Mouse (Mus musculus) embryonic fibroblast, embryonic 13.5 days (primary cell): ENCODE measurements around the gene Kcnb1. TPM values are rescaled to one million over a fixed set of nuclear protein-coding genes. Genes with fewer than 3 reads are reported as not detected.

Source experiments
- H3K27ac ChIP-seq: 2 replicates; pipeline ENCODE4 v1.5.1; 2012; ENCODE audit warnings: low read length, control low read depth, inconsistent platforms; ENCODE audit not compliant: insufficient read depth
- H3K4me1 ChIP-seq: 2 replicates; pipeline ENCODE4 v1.6.1; 2011; ENCODE audit warnings: low read length; ENCODE audit not compliant: control insufficient read depth, insufficient read depth
- H3K4me3 ChIP-seq: 2 replicates; pipeline ENCODE4 v1.5.1; 2011; ENCODE audit warnings: mild to moderate bottlenecking, control low read depth, low read length; ENCODE audit not compliant: insufficient read depth
- CTCF ChIP-seq: IDR thresholded peaks from 2 replicates; pipeline ENCODE4 v1.5.1; 2011; ENCODE audit warnings: mild to moderate bottlenecking, control low read depth, low read length, moderate library complexity, borderline replicate concordance; ENCODE audit not compliant: insufficient read depth
- POLR2A ChIP-seq: IDR thresholded peaks from 2 replicates; pipeline ENCODE4 v1.6.1; 2011; ENCODE audit warnings: low read depth, mild to moderate bottlenecking, control low read depth, low read length, moderate library complexity
- polyA plus RNA-seq: library from polyadenylated mRNA; stranded (reverse); fragments of >200 nt; gene quantifications from 2 replicates; pipeline ENCODE4 v1.2.4, GENCODE M21; 2011; ENCODE audit warnings: low read depth; ENCODE audit not compliant: missing spikeins, insufficient read length

Kcnb1 gene
- polyA plus RNA-seq, 1 experiment = 0.65 TPM

GRCm38 (mm10) chr2:167120186-167120830, 69.6 kb downstream of the Kcnb1 start:
- H3K4me1 ChIP-seq = no peaks in the 10 kb centered on the region
- no peak for TF ChIP-seq POLR2A
- no peak for TF ChIP-seq CTCF
- no peak overlapping the region for H3K4me3 ChIP-seq
- no peak overlapping the region for H3K27ac ChIP-seq

GRCm38 (mm10) chr2:167118046-167118445, 71.9 kb downstream of the Kcnb1 start:
- Histone ChIP-seq H3K27ac (no peak overlapping the region), H3K4me1 (no peaks in the 10 kb centered on the region), H3K4me3 (no peak overlapping the region)
- no peak for TF ChIP-seq POLR2A
- TF ChIP-seq CTCF = no peak

GRCm38 (mm10) chr2:167112737-167113136, 77.2 kb downstream of the Kcnb1 start:
- no peak for TF ChIP-seq POLR2A
- peak; percentile 96 for TF ChIP-seq CTCF
- no peak overlapping the region for H3K27ac ChIP-seq

DNA sequence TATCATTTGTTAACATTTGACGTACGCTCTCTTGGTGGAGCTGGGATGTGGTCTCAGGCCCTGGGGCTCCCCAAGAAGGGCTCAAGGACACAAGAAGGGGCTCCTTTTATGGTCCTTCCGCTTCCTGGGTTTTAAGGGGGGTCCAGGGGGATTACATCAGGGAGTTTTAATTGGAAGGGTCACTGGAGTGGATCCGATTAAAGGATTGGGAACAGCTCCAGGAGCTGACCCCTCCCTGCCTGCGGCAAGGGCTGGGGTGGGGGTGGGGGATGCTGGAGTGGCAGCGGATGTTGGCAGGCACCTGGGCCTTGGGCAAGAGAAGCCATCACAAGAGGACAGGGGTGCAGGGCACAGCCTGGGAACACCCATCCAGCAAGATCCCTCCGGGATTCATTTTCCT, 77.7 kb downstream of the Kcnb1 start:
- Histone ChIP-seq H3K4me1 (no peaks in the 10 kb centered on the region), H3K4me3 (no peak overlapping the region), H3K27ac (no peak overlapping the region)
- TF ChIP-seq CTCF (no peak), POLR2A (no peak)

More at GRCm38 (mm10) chr2:167112737-167113136, 77.2 kb downstream of the Kcnb1 start:
- no peak overlapping the region for H3K4me3 ChIP-seq
- no peaks in the 10 kb centered on the region for H3K4me1 ChIP-seq

- Histone ChIP-seq H3K4me3 (no peak overlapping the region), H3K27ac (no peak overlapping the region), H3K4me1 (no peaks in the 10 kb centered on the region)
- no peak for TF ChIP-seq CTCF
- no peak for TF ChIP-seq POLR2A
These were observed 80.4 kb downstream of the Kcnb1 start for GRCm38 (mm10) chr2:167109506-167109905.

DNA sequence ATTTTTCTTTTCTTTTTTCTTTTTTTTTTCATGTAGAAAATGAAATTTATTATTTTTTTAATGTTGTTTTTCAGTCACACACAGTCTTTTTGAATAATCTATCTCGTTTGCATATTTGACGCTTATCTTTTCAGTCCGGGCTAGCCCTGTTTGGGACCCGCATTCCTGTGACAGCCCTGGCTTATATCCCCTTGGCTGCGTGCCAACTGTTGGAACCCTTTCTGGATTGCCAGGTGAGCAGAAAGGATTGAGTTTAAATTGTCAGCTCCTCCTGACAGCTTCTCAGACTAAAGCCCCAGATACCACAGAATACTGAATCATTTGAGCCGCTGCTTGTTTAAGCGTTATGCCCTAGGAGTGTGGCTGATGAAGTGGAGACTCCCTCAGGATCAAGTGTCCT, 86.4 kb downstream of the Kcnb1 start:
- Histone ChIP-seq H3K4me3 (no peak overlapping the region), H3K27ac (no peak overlapping the region), H3K4me1 (no peaks in the 10 kb centered on the region)
- TF ChIP-seq CTCF = no peak
- no peak for TF ChIP-seq POLR2A

DNA sequence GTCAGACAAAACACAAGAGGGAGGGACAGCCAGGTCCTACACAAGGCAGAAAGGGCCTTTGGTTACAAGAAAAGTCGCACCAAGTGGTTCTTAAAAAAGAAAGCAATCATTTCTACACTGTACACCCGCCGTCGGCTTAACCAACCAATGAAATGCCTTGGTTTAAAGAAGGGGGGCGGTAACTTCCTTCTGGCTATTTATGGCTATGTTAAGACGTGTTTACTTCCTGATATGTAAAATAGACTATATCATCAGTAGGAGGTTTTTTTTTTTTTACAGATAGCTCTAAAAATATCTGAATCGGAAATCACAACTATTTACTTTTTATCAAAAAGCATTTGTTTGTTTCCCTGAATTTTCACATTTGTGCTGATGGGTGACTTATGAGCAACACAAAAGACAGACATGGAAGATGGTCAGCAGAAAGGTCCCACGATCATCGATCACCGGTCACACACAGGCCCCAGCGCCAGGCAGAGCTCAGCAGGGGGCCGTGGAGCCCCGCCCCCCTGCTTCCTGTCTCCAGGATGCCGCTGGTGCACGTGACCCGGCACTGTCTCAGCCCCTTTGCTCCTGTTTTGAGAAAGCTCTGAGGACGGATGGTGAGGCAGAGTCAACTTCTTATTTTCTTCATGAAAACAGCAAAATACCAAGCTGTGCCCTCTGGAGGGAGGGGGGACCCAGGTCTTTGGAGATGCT, 88.1 kb downstream of the Kcnb1 start:
- TF ChIP-seq CTCF (no peak), POLR2A (no peak)
- Histone ChIP-seq H3K4me1 (no peaks in the 10 kb centered on the region), H3K4me3 (no peak overlapping the region), H3K27ac (no peak overlapping the region)

GRCm38 (mm10) chr2:167094688-167095087, 95.3 kb downstream of the Kcnb1 start:
- Histone ChIP-seq H3K27ac (no peak overlapping the region), H3K4me3 (no peak overlapping the region), H3K4me1 (no peaks in the 10 kb centered on the region)
- TF ChIP-seq POLR2A (no peak), CTCF (no peak)

DNA sequence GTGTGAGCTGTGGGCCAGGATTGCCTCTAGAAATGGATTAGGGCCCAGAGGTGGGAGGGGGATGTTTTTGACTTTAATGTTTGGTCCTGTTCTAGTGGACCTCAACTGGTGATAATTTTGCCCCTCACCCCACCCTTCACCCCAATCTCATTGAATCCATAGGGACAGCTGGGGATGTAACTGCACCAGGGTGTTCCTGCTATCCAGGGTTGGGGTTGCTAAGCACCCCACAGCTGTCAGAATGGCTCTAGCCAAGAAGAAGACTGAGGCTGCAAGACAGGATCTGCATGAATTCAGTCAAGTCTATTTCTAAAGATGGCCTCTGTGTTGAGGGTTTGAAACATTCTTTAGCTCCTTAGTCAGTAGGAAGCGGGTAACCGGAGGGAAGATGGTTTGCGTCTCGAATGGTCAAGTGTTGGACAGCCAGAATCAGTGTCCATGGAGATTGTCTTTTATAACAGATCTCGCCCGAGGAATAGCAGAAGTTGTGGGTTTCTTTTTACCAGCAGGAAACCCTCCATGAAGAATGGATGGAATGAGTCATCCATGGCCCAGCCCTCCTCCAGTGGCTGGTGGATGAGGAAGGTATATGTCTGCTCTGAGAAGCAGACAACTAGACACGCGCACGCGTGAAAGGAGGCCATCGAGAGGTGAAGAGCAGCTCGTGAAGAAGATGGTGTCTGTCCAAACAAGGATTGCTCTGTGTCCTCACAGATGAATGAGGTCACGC, 96.6 kb downstream of the Kcnb1 start:
- H3K27ac ChIP-seq = no peak overlapping the region
- H3K4me3 ChIP-seq = no peak overlapping the region
- no peak for TF ChIP-seq CTCF
- TF ChIP-seq POLR2A = no peak
- H3K4me1 ChIP-seq = no peaks in the 10 kb centered on the region

DNA sequence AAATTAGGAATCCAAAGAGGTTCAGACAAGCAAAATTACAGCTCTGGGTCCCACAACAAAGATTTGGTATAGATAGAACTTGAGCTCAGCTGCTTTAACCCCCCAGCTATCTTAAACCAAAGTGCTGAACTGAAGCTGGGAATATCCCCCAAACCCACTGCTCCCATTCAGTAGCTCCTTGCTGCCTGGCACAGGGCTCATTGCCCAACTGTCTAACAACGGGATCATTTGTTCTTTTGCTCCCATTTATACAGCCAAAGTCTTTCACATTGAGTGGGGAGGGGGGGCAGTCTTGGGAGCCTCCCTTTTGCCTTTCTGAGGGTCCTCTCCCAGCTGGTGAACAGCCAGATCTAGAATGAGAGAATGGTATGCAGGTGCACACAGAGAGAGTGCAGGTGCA, 99.7 kb downstream of the Kcnb1 start:
- H3K27ac ChIP-seq = no peak overlapping the region
- H3K4me3 ChIP-seq = no peak overlapping the region
- no peak for TF ChIP-seq POLR2A
- TF ChIP-seq CTCF = no peak
- no peaks in the 10 kb centered on the region for H3K4me1 ChIP-seq
